Mouse (Mus musculus): ENCODE results near the gene Slc25a43.

Gene Slc25a43

DNA sequence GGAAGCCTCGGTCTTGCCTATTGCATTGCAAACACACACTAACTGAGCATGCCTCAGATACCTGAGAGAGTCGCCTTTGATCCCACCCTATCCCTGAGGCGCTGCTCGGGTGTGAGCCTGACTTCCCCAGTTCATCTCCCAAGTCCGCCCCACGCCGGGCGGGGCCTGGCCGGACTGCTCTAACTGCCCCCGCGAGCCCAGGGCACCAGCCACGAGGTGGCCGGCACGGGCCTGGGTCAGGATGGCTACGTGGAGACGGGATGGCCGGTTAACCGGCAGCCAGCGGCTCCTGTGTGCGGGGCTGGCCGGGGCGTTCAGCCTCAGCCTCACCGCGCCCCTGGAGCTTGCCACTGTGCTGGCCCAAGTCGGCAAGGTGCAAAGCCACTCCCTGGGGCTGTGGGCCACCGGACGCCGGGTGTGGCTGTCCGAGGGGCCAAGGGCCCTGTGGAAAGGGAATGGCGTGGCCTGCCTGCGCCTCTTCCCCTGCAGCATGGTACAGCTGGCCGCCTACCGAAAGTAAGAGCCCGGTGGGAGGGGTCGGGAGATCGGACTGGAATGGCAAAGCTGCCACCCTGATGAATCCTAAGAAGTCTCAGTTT is at the start of gene Slc25a43:
TSS of gene Slc25a43 (plus strand) at position 157 of the 599 bp plus-strand sequence.
- DNase-seq = peak; percentile 13

DNA sequence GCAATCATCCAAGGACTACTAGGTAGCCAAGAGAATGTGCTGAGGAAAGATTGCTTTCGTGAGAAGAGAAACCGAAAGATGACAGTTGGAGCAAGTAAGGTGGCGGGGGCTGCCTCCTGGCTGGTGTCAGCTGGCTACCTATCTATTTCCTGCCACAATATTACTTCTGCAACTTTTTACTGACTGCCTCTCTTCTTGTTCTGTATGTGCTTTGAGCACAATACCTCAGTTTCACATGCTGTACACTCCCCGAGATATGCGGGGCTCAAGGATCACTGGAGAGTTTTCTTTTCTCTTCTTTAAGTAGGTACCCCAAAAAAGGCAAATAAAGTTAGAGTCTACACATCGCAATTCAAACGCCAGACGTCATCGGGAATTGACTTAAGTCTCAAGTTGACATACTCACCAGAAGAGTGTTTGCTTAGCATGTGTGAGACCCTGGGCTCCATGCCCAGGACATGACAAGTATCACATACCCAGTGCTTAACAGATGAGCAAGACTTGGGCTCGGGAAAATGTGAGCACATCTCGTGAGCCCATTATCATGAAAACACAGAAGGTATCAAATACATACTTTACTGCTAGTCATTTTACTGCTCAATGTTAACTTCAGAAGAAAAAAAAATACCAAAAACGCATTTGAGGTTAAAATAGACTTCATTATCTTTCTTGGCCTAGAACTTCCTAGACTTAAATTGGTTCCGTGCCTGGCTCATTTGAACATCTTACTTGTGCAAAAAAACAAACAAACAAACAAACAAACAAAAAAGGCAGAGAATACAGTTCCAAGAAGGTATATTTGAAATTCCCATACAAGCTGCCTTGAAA is 3.1 kb upstream of the Slc25a43 start:
- DNase-seq = no peak

GRCm38 (mm10) chrX:36741278-36741677 is 2.2 kb upstream of the Slc25a43 start:
- DNase-seq = no peak

- no peak for DNase-seq
These were observed 715 bp upstream of the Slc25a43 start for GRCm38 (mm10) chrX:36742744-36743143.

GRCm38 (mm10) chrX:36744735-36745134 is 1.3 kb downstream of the Slc25a43 start:
- DNase-seq = no peak

- DNase-seq = no peak
These were observed 1.9 kb downstream of the Slc25a43 start for GRCm38 (mm10) chrX:36745333-36745732.

DNA sequence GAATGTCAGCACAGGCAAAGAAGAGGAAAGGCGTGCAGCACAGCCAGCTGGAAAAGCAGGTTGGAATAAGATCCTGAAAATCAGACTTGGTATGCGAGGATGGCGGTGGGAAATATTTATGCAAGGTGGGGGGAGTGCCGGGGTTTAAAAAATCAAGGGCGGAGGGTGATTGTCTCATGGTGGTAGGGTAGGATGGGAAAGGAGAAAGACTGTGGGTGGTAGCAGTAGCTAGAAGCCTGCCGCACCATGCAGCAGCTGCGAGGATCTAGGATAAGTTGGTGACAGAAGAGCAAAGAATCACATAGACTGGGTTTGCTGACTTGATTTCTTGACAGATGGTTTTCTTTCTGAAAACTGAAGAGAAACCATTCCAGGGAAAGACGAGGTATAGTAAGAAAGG is 3.3 kb downstream of the Slc25a43 start:
- DNase-seq = no peak

DNA sequence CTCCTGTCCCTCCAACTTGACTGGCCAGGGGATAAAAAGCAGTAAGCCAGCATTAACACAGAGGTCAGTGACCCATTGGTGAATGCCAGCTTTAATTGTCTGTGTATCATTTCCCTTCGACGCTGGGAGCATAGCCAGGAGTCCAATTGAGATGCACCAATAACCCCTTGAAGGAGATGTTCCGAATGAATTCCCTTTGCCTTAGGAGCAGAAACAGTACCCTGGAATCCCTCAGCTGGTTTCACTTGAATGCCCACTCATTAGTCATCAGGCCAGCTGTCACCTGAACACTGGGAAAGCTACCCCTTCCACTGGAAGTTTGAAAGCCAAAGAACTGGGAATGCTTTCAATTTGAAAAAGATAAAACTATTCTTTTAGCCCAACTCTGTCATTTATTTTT is 5.1 kb downstream of the Slc25a43 start:
- peak; percentile 17 for DNase-seq

DNA sequence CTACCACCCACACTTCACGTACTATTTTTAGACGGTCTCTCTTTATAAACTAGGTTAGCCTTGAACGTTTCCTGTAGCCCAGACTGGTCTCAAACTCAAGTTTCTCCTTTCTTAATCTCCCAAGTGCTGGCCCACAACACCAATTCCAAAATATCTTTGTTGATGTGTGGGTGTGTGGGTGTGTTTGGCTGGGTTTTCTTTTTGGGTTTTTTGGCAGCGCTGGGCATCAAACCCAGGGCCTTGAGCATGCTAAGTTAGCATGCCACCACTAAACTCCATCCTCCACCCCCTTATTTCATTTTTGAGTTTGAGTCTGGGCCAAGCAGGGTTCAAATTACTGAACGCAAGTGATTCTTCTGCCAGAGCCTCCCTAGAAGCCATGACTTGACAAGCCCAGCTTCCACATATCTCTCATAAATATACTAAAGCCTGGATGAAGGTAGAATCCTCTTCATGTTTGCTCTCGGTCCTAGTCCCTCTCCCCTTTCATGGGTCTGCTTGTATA is 5.9 kb downstream of the Slc25a43 start:
- DNase-seq = no peak

DNA sequence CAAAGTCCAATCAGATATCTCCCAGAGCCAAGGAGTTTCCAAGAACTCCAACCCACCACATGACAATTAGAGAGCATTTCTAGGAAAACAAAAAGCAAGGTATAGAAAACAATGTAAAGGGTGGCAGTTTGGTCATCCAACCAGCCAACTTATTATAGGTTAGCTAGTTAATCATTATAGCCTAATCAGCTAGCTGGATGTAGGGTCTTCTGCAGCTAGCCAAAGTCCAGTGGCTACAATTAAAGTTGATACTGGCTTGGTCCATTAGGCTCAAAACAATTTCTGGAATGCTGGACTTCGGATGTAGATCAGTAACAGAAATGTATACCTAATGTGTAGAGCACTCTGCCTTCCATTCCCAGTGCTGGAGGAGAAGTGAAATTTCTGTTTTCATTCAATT is 7.1 kb downstream of the Slc25a43 start:
- DNase-seq = no peak

DNA sequence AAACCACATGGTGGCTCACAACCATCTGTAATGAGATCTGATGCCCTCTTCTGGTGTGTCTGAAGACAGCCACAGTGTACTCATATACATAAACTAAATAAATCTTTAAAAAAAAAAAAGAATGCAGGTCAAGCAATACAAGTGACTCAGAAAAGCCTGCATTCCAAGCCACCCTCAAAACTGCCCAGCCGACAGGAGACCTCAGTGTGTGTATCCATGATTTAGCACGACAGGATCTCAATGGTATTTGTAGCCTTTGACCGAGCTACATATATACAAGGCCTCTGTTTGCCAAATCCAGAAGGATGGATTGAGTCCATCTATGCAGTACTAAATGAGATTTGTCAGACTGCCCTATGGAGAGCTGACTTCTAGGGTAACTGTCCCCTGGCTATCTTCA is 9.1 kb downstream of the Slc25a43 start:
- no peak for DNase-seq

DNA sequence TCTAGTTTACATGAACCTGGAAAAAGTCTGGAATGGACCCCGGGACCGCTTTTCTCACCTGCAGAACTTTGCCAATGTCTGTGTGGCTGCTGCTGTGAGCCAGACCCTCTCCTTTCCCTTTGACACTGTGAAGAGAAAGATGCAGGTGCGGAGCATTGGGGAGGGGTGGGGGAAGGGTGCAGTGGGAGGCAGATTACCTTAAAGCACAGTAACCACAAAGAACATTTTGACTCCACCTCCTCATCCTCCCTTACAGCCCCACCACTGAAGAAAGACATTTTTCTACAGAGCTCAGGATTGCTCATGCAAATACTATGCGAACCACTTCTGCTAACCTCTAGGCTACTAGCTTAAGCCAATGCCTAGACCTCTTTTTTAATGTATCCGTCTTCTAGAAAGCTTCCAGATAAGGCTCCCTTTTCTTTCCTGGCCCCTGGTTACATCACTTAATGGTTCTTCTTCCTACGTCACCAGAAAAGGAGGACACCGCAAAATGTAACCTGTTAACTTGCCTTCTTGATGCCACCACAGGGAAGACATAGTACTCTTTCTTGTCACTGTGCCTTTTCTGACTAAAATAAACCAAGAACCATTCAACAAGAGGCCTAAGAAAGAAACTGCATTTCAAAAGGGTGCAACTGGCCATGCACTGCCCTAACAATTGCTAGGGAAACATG is 14.5 kb downstream of the Slc25a43 start:
- no peak for DNase-seq

- no peak for DNase-seq
These were observed 15.1 kb downstream of the Slc25a43 start for GRCm38 (mm10) chrX:36758566-36758965.

- DNase-seq = peak; percentile 50
These were observed 17.6 kb downstream of the Slc25a43 start for GRCm38 (mm10) chrX:36760946-36761635.

- peak; percentile 79 for DNase-seq
These were observed 18.8 kb downstream of the Slc25a43 start for GRCm38 (mm10) chrX:36762289-36762688.

DNA sequence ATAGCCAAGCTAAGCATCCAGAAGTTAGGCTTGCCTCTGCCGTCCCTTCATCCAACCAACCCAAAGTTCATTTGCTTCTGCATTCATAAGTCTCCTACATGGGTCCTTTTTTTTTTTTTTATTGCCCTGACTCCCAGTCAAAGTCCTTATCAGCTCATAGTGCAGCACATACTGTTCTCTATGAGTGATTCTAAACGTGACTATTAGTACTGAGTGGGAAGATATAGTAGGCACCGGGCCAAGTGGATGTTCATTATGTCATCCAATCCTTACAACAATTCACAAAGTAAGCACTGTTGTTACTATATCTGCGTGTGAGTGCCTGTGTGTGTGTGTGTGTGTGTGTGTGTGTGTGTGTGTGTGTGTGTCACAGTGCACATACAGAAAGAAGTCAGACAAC is 19.4 kb downstream of the Slc25a43 start:
- no peak for DNase-seq

GRCm38 (mm10) chrX:36763298-36763933 is 20.0 kb downstream of the Slc25a43 start:
- no peak for DNase-seq

DNA sequence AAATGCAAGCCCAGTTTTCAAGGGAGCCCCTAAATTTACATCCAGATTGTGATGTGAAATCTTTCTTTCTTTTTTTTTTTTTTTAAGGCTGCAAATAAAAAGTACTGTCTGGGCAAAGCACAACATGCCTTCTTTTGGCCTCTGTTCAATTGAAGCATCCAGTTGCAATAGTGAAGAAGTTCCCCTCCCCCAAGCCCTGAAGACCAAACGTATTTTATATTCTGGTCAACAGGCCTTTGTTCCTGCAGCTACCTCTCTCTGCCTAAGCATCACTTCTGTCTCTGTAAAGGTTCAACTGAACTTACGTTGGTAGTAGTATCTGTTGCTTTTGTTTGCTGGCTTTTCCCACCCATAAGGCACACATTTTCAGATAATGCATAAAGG is 20.5 kb downstream of the Slc25a43 start:
- no peak for DNase-seq

- DNase-seq = no peak
These were observed 23.9 kb downstream of the Slc25a43 start for GRCm38 (mm10) chrX:36767386-36767785.

GRCm38 (mm10) chrX:36772591-36772990 is 29.1 kb downstream of the Slc25a43 start:
- no peak for DNase-seq

- DNase-seq = no peak
These were observed 32.1 kb downstream of the Slc25a43 start for GRCm38 (mm10) chrX:36775520-36775919.

GRCm38 (mm10) chrX:36777694-36778093 is 34.2 kb downstream of the Slc25a43 start:
- peak; percentile 45 for DNase-seq

GRCm38 (mm10) chrX:36789360-36789759 is 45.9 kb downstream of the Slc25a43 start:
- no peak for DNase-seq

All from kidney, adult 11 months (tissue).